Mouse (Mus musculus) heart, postnatal 36 days (tissue): Measurements from ENCODE around the gene Gm9857. TPM values are rescaled to one million over a fixed set of nuclear protein-coding genes. Genes with fewer than 3 reads are reported as not detected.
A peak's percentile ranks its signal among the peaks of the same experiment; 100 is the strongest.

ENCODE experiments used
- DNase-seq, 2 experiments: peaks; one replicate each; pipeline ENCODE4 v3.0.0; 2021 to 2022
- intact Hi-C: fragments of 180-260 bp; cut with DNase I; formaldehyde crosslinking; loops from one replicate; pipeline ENCODE4 v1.15.1; 2025
- total RNA-seq, 2 experiments: library from RNA; stranded (reverse); gene quantifications; 2 replicates each; pipeline ENCODE4 v1.2.3; 2021

Gm9857 gene
- not detected for total RNA-seq

- intact Hi-C loops: no loop called here
- DNase-seq: no peak
Measured at GRCm38 (mm10) chr3:108940001-108940633, at the start of gene Gm9857. Gene Gm9857, minus strand, starts transcription at chr3:108940445.

- intact Hi-C loops: no loop called here
- no peak for DNase-seq
Measured at GRCm38 (mm10) chr3:108987009-108987659, 46.9 kb upstream of the Gm9857 start.

- intact Hi-C loops: no loop called here
- no peak for DNase-seq
Measured at GRCm38 (mm10) chr3:108986534-108986933, 46.3 kb upstream of the Gm9857 start.

GRCm38 (mm10) chr3:108983989-108984388 is 43.7 kb upstream of the Gm9857 start:
- intact Hi-C loops: no loop called here
- no peak for DNase-seq

- intact Hi-C loops: no loop called here
- no peak for DNase-seq
Measured at GRCm38 (mm10) chr3:108981946-108982345, 41.7 kb upstream of the Gm9857 start.

GRCm38 (mm10) chr3:108977340-108978030 is 37.2 kb upstream of the Gm9857 start:
- DNase-seq: peak in 1 of 2 experiments; percentile 8
- intact Hi-C loops: loop anchor here (2.0 kb wide), 1 partner anchor 85 kb away; no protein-coding TSS in a partner anchor

GRCm38 (mm10) chr3:108974920-108975485 is 34.8 kb upstream of the Gm9857 start:
- DNase-seq: no peak
- intact Hi-C loops: no loop called here

GRCm38 (mm10) chr3:108973980-108974660 is 33.9 kb upstream of the Gm9857 start:
- no peak for DNase-seq
- intact Hi-C loops: no loop called here

GRCm38 (mm10) chr3:108966051-108966450 is 25.8 kb upstream of the Gm9857 start:
- DNase-seq: no peak
- intact Hi-C loops: no loop called here

GRCm38 (mm10) chr3:108964361-108965044 is 24.3 kb upstream of the Gm9857 start:
- intact Hi-C loops: no loop called here

GRCm38 (mm10) chr3:108963776-108964175 is 23.5 kb upstream of the Gm9857 start:
- intact Hi-C loops: no loop called here
- DNase-seq: no peak

More at GRCm38 (mm10) chr3:108964361-108965044, 24.3 kb upstream of the Gm9857 start:
- DNase-seq: no peak

GRCm38 (mm10) chr3:108963278-108963677 is 23.0 kb upstream of the Gm9857 start:
- DNase-seq: no peak
- intact Hi-C loops: no loop called here

- no peak for DNase-seq
- intact Hi-C loops: no loop called here
Measured at GRCm38 (mm10) chr3:108961655-108962054, 21.4 kb upstream of the Gm9857 start.

GRCm38 (mm10) chr3:108961226-108961625 is 21.0 kb upstream of the Gm9857 start:
- DNase-seq: no peak
- intact Hi-C loops: no loop called here

- DNase-seq: no peak
- intact Hi-C loops: no loop called here
Measured at GRCm38 (mm10) chr3:108959680-108960295, 19.5 kb upstream of the Gm9857 start.

GRCm38 (mm10) chr3:108957976-108958375 is 17.7 kb upstream of the Gm9857 start:
- DNase-seq: no peak
- intact Hi-C loops: no loop called here

GRCm38 (mm10) chr3:108940996-108941395 is 751 bp upstream of the Gm9857 start:
- intact Hi-C loops: no loop called here
- no peak for DNase-seq

GRCm38 (mm10) chr3:108939573-108939972 is 672 bp downstream of the Gm9857 start, which contains the start of gene Henmt1:
Gene Henmt1, plus strand, starts transcription at chr3:108939873.
- no peak for DNase-seq
- intact Hi-C loops: no loop called here

- intact Hi-C loops: no loop called here
Measured at GRCm38 (mm10) chr3:108938691-108939090, 1.6 kb downstream of the Gm9857 start.

GRCm38 (mm10) chr3:108933557-108933956 is 6.7 kb downstream of the Gm9857 start:
- intact Hi-C loops: no loop called here
- DNase-seq: no peak

More at GRCm38 (mm10) chr3:108938691-108939090, 1.6 kb downstream of the Gm9857 start:
- DNase-seq: no peak
